Mouse (Mus musculus): ENCODE measurements around the gene Opa3. TPM values are rescaled to one million over a fixed set of nuclear protein-coding genes. Genes with fewer than 3 reads are reported as not detected.
A peak's percentile ranks its signal among the peaks of the same experiment; 100 is the strongest.
"Not testable (repeated sequence)": the region's sequence is repeated elsewhere in the genome, so short reads cannot be mapped to it uniquely, and the experiment has no call there.

The Opa3 gene
- polyA plus RNA-seq, 1 experiment from 2014 or later, result 39.5 TPM

- H3K4me2 ChIP-seq (ENCODE audit: low read depth, low read length), result peak within 1 kb of the TSS; percentile 33
- peaks cover 9% of the 10 kb centered on the region; the same call in 1 of the 2 replicates for H3K4me1 ChIP-seq (ENCODE audit: control insufficient read depth, insufficient read depth, low read length)
- DNase-seq (ENCODE audit: low spot score) (no peak), ATAC-seq (replicated peaks; ENCODE audit: insufficient number of reproducible peaks, low FRiP score, low TSS enrichment, low read depth) (no peak)
- H3K9ac ChIP-seq (replicated peaks; ENCODE audit: low read length), result peak within 1 kb of the TSS; percentile 28; the same call in 1 of the 2 replicates
- H3K27ac ChIP-seq (replicated peaks; ENCODE audit: low read depth, low read length), result no peak within 1 kb of the TSS
- peaks cover 31% of the 10 kb centered on the region for H3K27me3 ChIP-seq (ENCODE audit: control insufficient read depth, insufficient read depth, low read length)
- H3K4me3 ChIP-seq (ENCODE audit: low read depth, low read length), result peak within 1 kb of the TSS; percentile 17
- H3K36me3 ChIP-seq (replicated peaks; ENCODE audit: control insufficient read depth, insufficient read depth, low read depth, low read length), result no peaks in the 10 kb centered on the region
- WGBS, result under 1% methylated on average over 42 of the region's 46 CpGs
- no peaks in the 10 kb centered on the region for H3K9me3 ChIP-seq (replicated peaks; ENCODE audit: control insufficient read depth, low read length)
These were observed 51.5 kb downstream of the Opa3 start, which contains the start of gene Ppm1n for GRCm38 (mm10) chr7:19279581-19280114. TSS of gene Ppm1n (minus strand) at chr7:19280064.

GRCm38 (mm10) chr7:19281680-19282304 lies 53.7 kb downstream of the Opa3 start:
- not testable (repeated sequence) for H3K27ac ChIP-seq (replicated peaks; ENCODE audit: low read depth, low read length); H3K4me1 ChIP-seq (ENCODE audit: control insufficient read depth, insufficient read depth, low read length); H3K9ac ChIP-seq (replicated peaks; ENCODE audit: low read length); ATAC-seq (replicated peaks; ENCODE audit: insufficient number of reproducible peaks, low FRiP score, low TSS enrichment, low read depth); H3K9me3 ChIP-seq (replicated peaks; ENCODE audit: control insufficient read depth, low read length); H3K4me2 ChIP-seq (ENCODE audit: low read depth, low read length); H3K36me3 ChIP-seq (replicated peaks; ENCODE audit: control insufficient read depth, insufficient read depth, low read depth, low read length)
- Histone ChIP-seq H3K4me3 (ENCODE audit: low read depth, low read length) (peak overlapping the region; percentile 55; the same call in 1 of the 2 replicates), H3K27me3 (ENCODE audit: control insufficient read depth, insufficient read depth, low read length) (peaks cover 31% of the 10 kb centered on the region)
- WGBS, result 31% methylated on average over 6 of the region's 6 CpGs
- peak; percentile 48 for DNase-seq (ENCODE audit: low spot score)

- 0% methylated on average over 36 of the region's 37 CpGs for WGBS
- peak within 1 kb of the TSS; percentile 83 for H3K4me2 ChIP-seq (ENCODE audit: low read depth, low read length)
- peaks cover 31% of the 10 kb centered on the region for H3K27me3 ChIP-seq (ENCODE audit: control insufficient read depth, insufficient read depth, low read length)
- no peaks in the 10 kb centered on the region for H3K36me3 ChIP-seq (replicated peaks; ENCODE audit: control insufficient read depth, insufficient read depth, low read depth, low read length)
- DNase-seq (ENCODE audit: low spot score), result peak; percentile 84
- H3K9me3 ChIP-seq (replicated peaks; ENCODE audit: control insufficient read depth, low read length), result no peaks in the 10 kb centered on the region
- H3K27ac ChIP-seq (replicated peaks; ENCODE audit: low read depth, low read length), result no peak within 1 kb of the TSS
- peak within 1 kb of the TSS; percentile 55 for H3K4me3 ChIP-seq (ENCODE audit: low read depth, low read length)
- H3K9ac ChIP-seq (replicated peaks; ENCODE audit: low read length), result peak within 1 kb of the TSS; percentile 57
- peak; percentile 74 for ATAC-seq (replicated peaks; ENCODE audit: insufficient number of reproducible peaks, low FRiP score, low TSS enrichment, low read depth)
- peaks cover 9% of the 10 kb centered on the region; the same call in 1 of the 2 replicates for H3K4me1 ChIP-seq (ENCODE audit: control insufficient read depth, insufficient read depth, low read length)
These were observed 54.3 kb downstream of the Opa3 start, which contains the start of gene Rtn2 for GRCm38 (mm10) chr7:19282385-19282784. TSS of gene Rtn2 (plus strand) at chr7:19282624.

- H3K4me2 ChIP-seq (ENCODE audit: low read depth, low read length), result peak overlapping the region; percentile 83
- H3K27ac ChIP-seq (replicated peaks; ENCODE audit: low read depth, low read length), result no peak overlapping the region
- DNase-seq (ENCODE audit: low spot score), result peak; percentile 81
- H3K9ac ChIP-seq (replicated peaks; ENCODE audit: low read length), result peak overlapping the region; percentile 57
- peak overlapping the region; percentile 55 for H3K4me3 ChIP-seq (ENCODE audit: low read depth, low read length)
- WGBS, result 2% methylated on average over 32 of the region's 35 CpGs
- no peaks in the 10 kb centered on the region for H3K36me3 ChIP-seq (replicated peaks; ENCODE audit: control insufficient read depth, insufficient read depth, low read depth, low read length)
- H3K27me3 ChIP-seq (ENCODE audit: control insufficient read depth, insufficient read depth, low read length), result peaks cover 27% of the 10 kb centered on the region
- no peaks in the 10 kb centered on the region for H3K9me3 ChIP-seq (replicated peaks; ENCODE audit: control insufficient read depth, low read length)
- peak; percentile 53 for ATAC-seq (replicated peaks; ENCODE audit: insufficient number of reproducible peaks, low FRiP score, low TSS enrichment, low read depth)
- H3K4me1 ChIP-seq (ENCODE audit: control insufficient read depth, insufficient read depth, low read length), result peaks cover 9% of the 10 kb centered on the region; the same call in 1 of the 2 replicates
These were observed 54.8 kb downstream of the Opa3 start for GRCm38 (mm10) chr7:19282791-19283405.

GRCm38 (mm10) chr7:19283406-19283804 lies 55.3 kb downstream of the Opa3 start:
- H3K27ac ChIP-seq (replicated peaks; ENCODE audit: low read depth, low read length), result no peak overlapping the region

GRCm38 (mm10) chr7:19284763-19285162 lies 56.6 kb downstream of the Opa3 start:
- ATAC-seq (replicated peaks; ENCODE audit: insufficient number of reproducible peaks, low FRiP score, low TSS enrichment, low read depth) (no peak), DNase-seq (ENCODE audit: low spot score) (peak; percentile 70)
- Histone ChIP-seq H3K36me3 (replicated peaks; ENCODE audit: control insufficient read depth, insufficient read depth, low read depth, low read length) (no peaks in the 10 kb centered on the region), H3K27ac (replicated peaks; ENCODE audit: low read depth, low read length) (no peak overlapping the region), H3K27me3 (ENCODE audit: control insufficient read depth, insufficient read depth, low read length) (peaks cover 10% of the 10 kb centered on the region), H3K9ac (replicated peaks; ENCODE audit: low read length) (no peak overlapping the region), H3K4me3 (ENCODE audit: low read depth, low read length) (no peak overlapping the region), H3K9me3 (replicated peaks; ENCODE audit: control insufficient read depth, low read length) (no peaks in the 10 kb centered on the region), H3K4me2 (ENCODE audit: low read depth, low read length) (no peak overlapping the region), H3K4me1 (ENCODE audit: control insufficient read depth, insufficient read depth, low read length) (peaks cover under 1% of the 10 kb centered on the region; the same call in 1 of the 2 replicates)
- 23% methylated on average over 4 of the region's 4 CpGs for WGBS

More at GRCm38 (mm10) chr7:19283406-19283804, 55.3 kb downstream of the Opa3 start:
- H3K27me3 ChIP-seq (ENCODE audit: control insufficient read depth, insufficient read depth, low read length), result peaks cover 22% of the 10 kb centered on the region
- ATAC-seq (replicated peaks; ENCODE audit: insufficient number of reproducible peaks, low FRiP score, low TSS enrichment, low read depth) (no peak), DNase-seq (ENCODE audit: low spot score) (no peak)
- H3K4me3 ChIP-seq (ENCODE audit: low read depth, low read length), result peak overlapping the region; percentile 55
- peaks cover 9% of the 10 kb centered on the region; the same call in 1 of the 2 replicates for H3K4me1 ChIP-seq (ENCODE audit: control insufficient read depth, insufficient read depth, low read length)
- H3K9ac ChIP-seq (replicated peaks; ENCODE audit: low read length), result peak overlapping the region; percentile 57; the same call in 1 of the 2 replicates
- no peaks in the 10 kb centered on the region for H3K36me3 ChIP-seq (replicated peaks; ENCODE audit: control insufficient read depth, insufficient read depth, low read depth, low read length)
- WGBS, result 47% methylated on average over 14 of the region's 14 CpGs
- peak overlapping the region; percentile 83 for H3K4me2 ChIP-seq (ENCODE audit: low read depth, low read length)
- no peaks in the 10 kb centered on the region for H3K9me3 ChIP-seq (replicated peaks; ENCODE audit: control insufficient read depth, low read length)

GRCm38 (mm10) chr7:19290969-19291596 lies 62.9 kb downstream of the Opa3 start:
- Histone ChIP-seq H3K9me3 (replicated peaks; ENCODE audit: control insufficient read depth, low read length) (no peaks in the 10 kb centered on the region), H3K4me1 (ENCODE audit: control insufficient read depth, insufficient read depth, low read length) (no peaks in the 10 kb centered on the region; the same call in 1 of the 2 replicates), H3K27me3 (ENCODE audit: control insufficient read depth, insufficient read depth, low read length) (no peaks in the 10 kb centered on the region), H3K36me3 (replicated peaks; ENCODE audit: control insufficient read depth, insufficient read depth, low read depth, low read length) (no peaks in the 10 kb centered on the region), H3K4me3 (ENCODE audit: low read depth, low read length) (peak overlapping the region; percentile 26), H3K27ac (replicated peaks; ENCODE audit: low read depth, low read length) (peak overlapping the region; percentile 3; the same call in 1 of the 2 replicates), H3K9ac (replicated peaks; ENCODE audit: low read length) (peak overlapping the region; percentile 46; the same call in 1 of the 2 replicates), H3K4me2 (ENCODE audit: low read depth, low read length) (peak overlapping the region; percentile 56)
- whole genome bisulfite sequencing, result under 1% methylated on average over 20 of the region's 20 CpGs
- peak; percentile 53 for DNase-seq (ENCODE audit: low spot score)
- ATAC-seq (replicated peaks; ENCODE audit: insufficient number of reproducible peaks, low FRiP score, low TSS enrichment, low read depth), result no peak
